Mouse (Mus musculus) cortical plate, adult 2 months (tissue): ENCODE results near the gene Krt73. TPM values are rescaled to one million over a fixed set of nuclear protein-coding genes. Genes with fewer than 3 reads are reported as not detected.

Source experiments
- H3K27ac ChIP-seq: fragments of 200-500 bp; 2 replicates; pipeline ENCODE4 v1.5.1; 2012; ENCODE audit warnings: low read length, control low read depth, inconsistent platforms; ENCODE audit not compliant: insufficient read depth
- H3K4me1 ChIP-seq: fragments of 200-500 bp; 2 replicates; pipeline ENCODE4 v1.6.1; 2011; ENCODE audit warnings: low read length; ENCODE audit not compliant: control insufficient read depth, insufficient read depth
- H3K4me3 ChIP-seq: fragments of 200-500 bp; 2 replicates; pipeline ENCODE4 v1.5.1; 2011; ENCODE audit warnings: mild to moderate bottlenecking, low read length, control low read depth; ENCODE audit not compliant: insufficient read depth
- CTCF ChIP-seq: fragments of 200-500 bp; IDR thresholded peaks from 2 replicates; pipeline ENCODE4 v1.5.1; 2011; ENCODE audit warnings: mild to moderate bottlenecking, control low read depth, low read length; ENCODE audit not compliant: insufficient read depth; ENCODE audit errors: extremely low read depth
- POLR2A ChIP-seq: fragments of 200-500 bp; IDR thresholded peaks from 2 replicates; pipeline ENCODE4 v1.6.1; 2011; ENCODE audit warnings: mild to moderate bottlenecking, low read length, control low read depth; ENCODE audit not compliant: insufficient read depth; ENCODE audit errors: extremely low read depth
- polyA plus RNA-seq: library from polyadenylated mRNA; depleted of rRNA; stranded (reverse); fragments of >200 nt; gene quantifications from 2 replicates; pipeline ENCODE4 v1.2.3, GENCODE M21; 2012; rRNA removed

The Krt73 gene
- polyA plus RNA-seq, 1 experiment: 1.5 TPM

DNA sequence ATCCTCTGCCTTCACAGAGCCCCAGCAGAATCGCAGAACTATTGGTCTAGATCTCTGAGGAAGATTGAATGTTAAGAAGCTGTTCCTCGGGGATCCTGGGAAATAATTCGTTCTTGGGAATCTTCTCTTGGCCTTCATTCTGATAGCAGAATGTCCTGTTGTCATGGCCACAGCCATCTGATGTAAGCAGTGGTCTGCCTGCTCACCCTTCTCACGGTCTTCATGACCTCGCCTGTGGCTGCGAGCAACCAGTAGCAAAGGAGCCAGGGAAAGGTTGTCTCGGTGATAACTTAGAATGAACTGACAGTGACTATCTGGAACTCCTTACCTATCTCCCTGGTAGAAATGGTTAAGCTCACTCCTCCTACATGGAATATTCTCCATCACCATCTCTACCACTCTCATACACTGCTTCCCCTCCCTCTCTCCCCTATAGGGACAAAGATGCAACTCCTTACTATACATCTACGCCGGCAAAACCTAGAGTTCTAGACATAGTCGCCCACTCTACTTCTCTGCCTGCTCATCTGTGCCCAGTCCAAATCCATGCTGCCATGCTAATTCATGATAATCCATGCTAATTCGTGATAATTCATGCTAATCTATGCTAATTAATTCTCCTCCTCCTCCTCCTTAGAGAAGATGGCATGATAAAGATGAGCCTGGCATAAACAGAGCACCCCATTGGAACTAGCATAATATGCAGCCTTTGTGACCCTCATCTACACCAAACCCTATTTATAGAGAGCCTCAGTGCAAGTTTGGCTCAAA is 1.1 kb upstream of the Krt73 start:
- Histone ChIP-seq H3K4me1 (peaks cover 7% of the 10 kb centered on the region), H3K4me3 (no peak overlapping the region), H3K27ac (no peak overlapping the region)
- TF ChIP-seq POLR2A (no peak), CTCF (no peak)

DNA sequence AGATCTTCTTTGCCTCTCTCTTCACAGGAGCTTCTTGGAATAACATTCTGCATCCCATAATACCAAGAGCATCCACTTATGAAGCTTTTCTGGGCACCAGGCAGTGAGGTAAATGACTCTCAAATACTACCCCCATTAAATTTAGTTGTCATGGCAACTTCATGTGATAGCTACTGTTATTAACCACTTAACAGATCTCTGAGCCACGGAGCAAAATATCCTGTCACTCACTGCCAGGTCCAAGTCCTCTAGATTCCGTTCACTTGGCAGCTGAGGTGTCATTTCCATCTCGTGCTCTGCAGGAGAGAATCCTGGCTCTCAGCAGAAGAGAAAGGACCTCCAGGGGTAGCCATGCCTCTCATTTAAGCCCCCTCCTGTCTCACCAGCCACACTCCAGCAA is 11.3 kb downstream of the Krt73 start:
- no peak overlapping the region for H3K27ac ChIP-seq
- no peak overlapping the region for H3K4me3 ChIP-seq
- H3K4me1 ChIP-seq: no peaks in the 10 kb centered on the region
- TF ChIP-seq POLR2A: no peak
- no peak for TF ChIP-seq CTCF

DNA sequence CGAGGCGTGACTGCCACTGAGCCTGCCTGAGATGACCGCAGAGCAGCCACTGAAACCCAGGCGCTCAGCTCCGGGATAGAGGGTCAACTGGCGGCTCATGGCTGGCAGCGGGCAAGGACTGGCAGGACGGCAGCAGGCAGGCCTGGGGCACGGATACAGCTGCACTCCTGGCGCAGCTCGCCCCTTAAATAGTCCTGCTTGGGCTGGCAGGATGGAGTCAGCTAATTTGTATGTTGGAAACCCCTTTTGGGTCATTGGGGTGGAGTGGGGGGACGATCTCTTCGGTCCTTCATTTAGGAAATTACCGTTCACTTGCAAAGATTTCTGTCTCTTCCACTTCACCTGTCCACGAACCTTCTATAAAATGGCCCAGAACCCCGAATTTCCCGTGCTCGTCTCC is 15.8 kb downstream of the Krt73 start, which contains the start of gene Krt72:
Gene Krt72, minus strand, starts transcription at position 101 of the 400 bp plus-strand sequence.
- no peak within 1 kb of the TSS for H3K4me3 ChIP-seq

DNA sequence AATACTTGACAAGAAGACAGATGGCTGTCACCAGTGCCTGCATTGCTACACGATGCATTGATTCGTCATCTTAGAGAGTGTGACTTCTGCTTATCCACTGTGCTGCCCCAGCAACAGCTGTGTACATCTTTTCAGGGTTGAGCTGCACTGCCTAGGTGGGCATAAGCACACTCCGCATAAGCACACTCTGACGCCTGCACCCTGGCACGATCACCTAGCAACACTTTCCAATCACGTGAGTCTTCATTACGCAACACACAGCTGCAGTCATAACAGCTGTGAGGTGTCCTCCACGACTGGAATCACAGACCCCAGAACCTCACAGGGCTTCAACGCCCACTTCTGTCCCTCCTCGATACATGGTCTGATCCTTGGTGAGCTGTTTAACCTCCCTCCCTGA is 28.7 kb downstream of the Krt73 start:
- H3K27ac ChIP-seq: no peak overlapping the region
- H3K4me3 ChIP-seq: no peak overlapping the region
- no peak for TF ChIP-seq POLR2A
- TF ChIP-seq CTCF: no peak
- no peaks in the 10 kb centered on the region; the same call in 1 of the 2 replicates for H3K4me1 ChIP-seq

More for the DNA sequence above, 15.8 kb downstream of the Krt73 start, which contains the start of gene Krt72:
- Histone ChIP-seq H3K4me1 (no peaks in the 10 kb centered on the region), H3K27ac (no peak within 1 kb of the TSS)
- TF ChIP-seq CTCF: no peak
- no peak for TF ChIP-seq POLR2A

DNA sequence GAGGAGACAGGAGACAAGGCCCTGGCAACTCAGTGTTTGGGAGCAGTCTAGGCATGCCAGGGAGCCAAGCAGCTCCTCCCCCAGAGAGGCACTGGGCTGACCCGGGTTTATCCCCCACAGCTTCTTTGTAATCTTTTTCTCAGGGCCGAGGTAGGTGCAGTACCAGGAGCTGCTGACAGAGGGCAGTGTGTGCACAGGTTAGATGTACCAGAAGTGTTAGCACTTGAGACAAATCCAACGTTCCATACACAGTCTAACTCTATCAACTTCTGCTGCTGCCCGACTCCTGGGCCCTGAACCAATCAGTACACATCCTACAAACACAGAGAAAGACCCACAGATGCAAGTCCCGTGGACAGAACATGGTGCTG is 29.4 kb downstream of the Krt73 start:
- peak; percentile 99 for TF ChIP-seq CTCF
- no peak for TF ChIP-seq POLR2A
- H3K27ac ChIP-seq: no peak overlapping the region
- H3K4me3 ChIP-seq: no peak overlapping the region
- no peaks in the 10 kb centered on the region; the same call in 1 of the 2 replicates for H3K4me1 ChIP-seq

DNA sequence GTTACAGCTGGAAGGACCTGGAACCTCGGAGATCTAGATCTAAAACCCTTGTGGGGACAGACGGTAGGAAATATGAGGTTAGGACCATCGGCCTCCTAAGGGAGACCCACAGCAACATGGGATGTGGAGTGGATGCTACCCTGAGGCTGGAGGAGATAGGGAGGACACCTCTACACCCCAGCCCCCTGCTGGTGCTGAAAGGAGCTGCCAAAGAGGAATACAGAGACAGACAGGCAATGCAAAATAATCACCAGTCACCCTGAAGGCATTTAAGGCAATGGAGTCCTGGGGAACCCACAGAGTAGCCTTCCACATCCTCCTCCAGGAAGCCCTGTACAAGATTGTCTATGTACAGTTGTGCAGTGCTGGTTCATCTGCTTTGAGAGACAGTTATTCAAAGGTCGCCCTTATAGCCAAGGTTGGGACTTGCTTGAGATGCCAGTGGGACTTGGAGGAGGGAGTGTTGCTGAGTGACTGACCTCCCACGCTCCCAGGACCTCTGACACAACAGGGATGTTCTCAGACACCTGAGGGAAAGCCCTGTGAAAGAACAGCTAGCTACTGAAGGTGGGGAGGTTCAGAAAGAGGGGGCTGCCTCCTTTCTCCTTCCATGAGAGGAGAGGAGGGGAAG is 30.0 kb downstream of the Krt73 start:
- Histone ChIP-seq H3K27ac (no peak overlapping the region), H3K4me1 (no peaks in the 10 kb centered on the region; the same call in 1 of the 2 replicates), H3K4me3 (no peak overlapping the region)
- TF ChIP-seq CTCF (no peak), POLR2A (no peak)

DNA sequence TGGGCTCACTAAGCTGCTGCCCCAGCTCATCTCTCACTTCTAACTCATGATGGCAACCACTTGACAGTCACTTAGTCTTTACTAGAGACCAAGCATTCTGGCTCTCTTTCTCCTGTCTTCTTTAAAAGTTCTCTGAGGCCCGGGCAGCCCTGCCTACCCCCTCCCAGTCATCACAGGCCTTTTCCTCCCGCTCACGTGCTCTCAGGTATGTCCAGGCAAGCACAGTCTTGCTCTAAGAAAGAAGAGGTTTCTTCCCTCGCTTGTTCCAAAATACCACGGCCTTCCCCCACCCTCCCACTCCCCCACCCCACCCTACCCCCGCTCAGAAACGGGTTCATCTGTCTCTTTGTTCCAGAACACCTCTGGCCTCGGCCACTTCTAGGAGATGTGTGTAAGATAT is 31.9 kb downstream of the Krt73 start:
- H3K27ac ChIP-seq: no peak overlapping the region
- H3K4me1 ChIP-seq: no peaks in the 10 kb centered on the region; the same call in 1 of the 2 replicates
- no peak overlapping the region for H3K4me3 ChIP-seq
- no peak for TF ChIP-seq POLR2A
- TF ChIP-seq CTCF: no peak

Other genes starting within 250 kb of the Krt73 start
- 0.04 TPM in 1 of 2 replicates, not detected in the other for gene Krt90, start 239.4 kb downstream of the Krt73 start, polyA plus RNA-seq
- not detected in 2 replicates for gene Krt75, start 228.4 kb downstream of the Krt73 start, polyA plus RNA-seq
- not detected in 2 replicates for gene Gm5414, start 174.2 kb downstream of the Krt73 start, polyA plus RNA-seq
- not detected in 2 replicates for gene Gm5478, start 155.0 kb downstream of the Krt73 start, polyA plus RNA-seq
- gene Krt6b, start 122.1 kb downstream of the Krt73 start, polyA plus RNA-seq: not detected in 2 replicates
- gene Krt6a, start 108.0 kb downstream of the Krt73 start, polyA plus RNA-seq: not detected in 2 replicates
- gene Krt5, start 89.4 kb downstream of the Krt73 start, polyA plus RNA-seq: 0.11 TPM in 1 of 2 replicates, not detected in the other
- not detected in 2 replicates for gene Krt71, start 59.2 kb downstream of the Krt73 start, polyA plus RNA-seq
- gene Krt72, start 15.9 kb downstream of the Krt73 start, polyA plus RNA-seq: not detected in 2 replicates
- 0.08 and 0.53 TPM in 2 replicates for gene Krt2, start 15.8 kb upstream of the Krt73 start, polyA plus RNA-seq
- 2.8 and 3.9 TPM in 2 replicates for gene Krt1, start 48.4 kb upstream of the Krt73 start, polyA plus RNA-seq
- 4.8 and 6.3 TPM in 2 replicates for gene Krt77, start 67.4 kb upstream of the Krt73 start, polyA plus RNA-seq
- not detected in 2 replicates for gene Krt76, start 90.6 kb upstream of the Krt73 start, polyA plus RNA-seq
- gene Krt4, start 122.4 kb upstream of the Krt73 start, polyA plus RNA-seq: not detected in 2 replicates
- gene Krt79, start 138.0 kb upstream of the Krt73 start, polyA plus RNA-seq: 0.04 TPM in 1 of 2 replicates, not detected in the other
- 0.04 TPM in 1 of 2 replicates, not detected in the other for gene Krt78, start 151.9 kb upstream of the Krt73 start, polyA plus RNA-seq
- 0.25 TPM in 2 replicates for gene Krt8, start 202.1 kb upstream of the Krt73 start, polyA plus RNA-seq
- gene Krt18, start 225.8 kb upstream of the Krt73 start, polyA plus RNA-seq: 0.30 and 0.46 TPM in 2 replicates